ENCODE assay signal across 8 mouse cellular contexts in the genomic region with DNA sequence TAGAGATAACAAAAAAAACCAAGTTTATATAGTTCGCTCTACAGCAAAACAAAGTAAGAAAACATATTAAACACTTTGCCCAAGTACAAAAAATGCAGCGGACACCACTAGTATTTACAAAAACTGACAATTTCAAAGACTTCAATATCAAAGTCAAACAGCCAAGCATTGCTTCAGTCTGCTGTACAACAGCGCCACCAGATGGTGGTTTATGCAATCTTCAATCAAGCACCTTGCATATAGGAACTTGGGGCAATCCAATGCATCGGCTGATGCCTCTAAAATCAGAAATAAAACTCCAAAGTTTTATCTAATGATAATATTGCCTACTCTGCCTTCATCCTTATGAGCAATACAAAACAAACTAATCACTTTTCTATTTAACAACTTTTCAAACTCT. TPM values are rescaled to one million over a fixed set of nuclear protein-coding genes. Genes with fewer than 3 reads are reported as not detected.
A peak's percentile ranks its signal among the peaks of the same experiment; 100 is the strongest.
DNase-seq lines count a peak whose midpoint lies in the region; ATAC-seq and TF ChIP-seq lines count a peak whose summit lies in the region.

No protein-coding gene starts in this region.

- no peaks in the 10 kb centered on the region for H3K4me1 ChIP-seq in forebrain, embryonic 11.5 days (replicated peaks; ENCODE audit: control insufficient read depth, insufficient read depth, low read length)
- H3K4me1 ChIP-seq in forebrain, embryonic 12.5 days: no peaks in the 10 kb centered on the region
- no peaks in the 10 kb centered on the region for H3K4me1 ChIP-seq in lung, embryonic 14.5 days (ENCODE audit: insufficient read depth)

- H3K27ac ChIP-seq in forebrain, embryonic 11.5 days (ENCODE audit: low read depth, low read length): no peak overlapping the region
- no peak overlapping the region for H3K27ac ChIP-seq in forebrain, embryonic 12.5 days
- no peak overlapping the region for H3K27ac ChIP-seq in lung, embryonic 14.5 days (ENCODE audit: low read depth)

- no peak overlapping the region for H3K4me3 ChIP-seq in forebrain, embryonic 11.5 days (ENCODE audit: low read depth, low read length)
- H3K4me3 ChIP-seq in forebrain, embryonic 12.5 days (replicated peaks): no peak overlapping the region
- H3K4me3 ChIP-seq in lung, embryonic 14.5 days (ENCODE audit: low read depth, low read length): no peak overlapping the region

- 67% methylated on average over 4 of the region's 4 CpGs for WGBS in forebrain, embryonic 11.5 days
- WGBS in forebrain, embryonic 12.5 days: 69% methylated on average over 4 of the region's 4 CpGs
- 61% methylated on average over 4 of the region's 4 CpGs for WGBS in lung, embryonic 14.5 days

- ATAC-seq in forebrain, embryonic 11.5 days (replicated peaks; ENCODE audit: low FRiP score): no peak
- ATAC-seq in forebrain, embryonic 12.5 days (ENCODE audit: low FRiP score): no peak
- no peak for ATAC-seq in lung, embryonic 14.5 days (ENCODE audit: insufficient read depth)

- H3K9me3 ChIP-seq in forebrain, embryonic 11.5 days (ENCODE audit: control insufficient read depth, low read length): no peaks in the 10 kb centered on the region
- no peaks in the 10 kb centered on the region for H3K9me3 ChIP-seq in forebrain, embryonic 12.5 days
- H3K9me3 ChIP-seq in lung, embryonic 14.5 days (ENCODE audit: low read depth, low read length): no peaks in the 10 kb centered on the region

- no peak overlapping the region for H3K4me2 ChIP-seq in forebrain, embryonic 11.5 days (ENCODE audit: low read depth, low read length, severe bottlenecking)
- H3K4me2 ChIP-seq in forebrain, embryonic 12.5 days: no peak overlapping the region
- H3K4me2 ChIP-seq in lung, embryonic 14.5 days: no peak overlapping the region

- TF ChIP-seq CTCF in lung, embryonic 14.5 days (IDR thresholded peaks at IDR 0.05; ENCODE audit: low read depth): peak; percentile 67

- H3K9ac ChIP-seq in forebrain, embryonic 11.5 days (ENCODE audit: low read length): no peak overlapping the region
- no peak overlapping the region for H3K9ac ChIP-seq in forebrain, embryonic 12.5 days
- no peak overlapping the region for H3K9ac ChIP-seq in lung, embryonic 14.5 days

- H3K36me3 ChIP-seq in forebrain, embryonic 11.5 days (ENCODE audit: control insufficient read depth, insufficient read depth, low read length): no peaks in the 10 kb centered on the region
- peaks cover 6% of the 10 kb centered on the region for H3K36me3 ChIP-seq in forebrain, embryonic 12.5 days (replicated peaks)
- 0 out of 2 replicates have a peak, but pooled peaks cover 7% of the 10 kb centered on the region for H3K36me3 ChIP-seq in lung, embryonic 14.5 days (ENCODE audit: insufficient read depth)

- peak; percentile 63 for DNase-seq in forebrain, embryonic 11.5 days (ENCODE audit: low spot score)
- DNase-seq in urinary bladder, postnatal 25 days (ENCODE audit: low spot score): peak; percentile 28
- no peak for DNase-seq in urinary bladder, postnatal 10 days (ENCODE audit: low spot score)
- DNase-seq in embryo, embryonic 10 days (ENCODE audit: low spot score): peak; percentile 85
- peak; percentile 39 to 48 for DNase-seq in kidney, postnatal 25 days
- DNase-seq in lung, embryonic 14.5 days: peak; percentile 80
- peak; percentile 43 for DNase-seq in skeletal muscle tissue, adult 2 months (ENCODE audit: low read depth, low spot score)

- no peaks in the 10 kb centered on the region for H3K27me3 ChIP-seq in forebrain, embryonic 11.5 days (ENCODE audit: control insufficient read depth, insufficient read depth, low read length)
- no peaks in the 10 kb centered on the region for H3K27me3 ChIP-seq in forebrain, embryonic 12.5 days
- H3K27me3 ChIP-seq in lung, embryonic 14.5 days (ENCODE audit: insufficient read depth, low read length): no peaks in the 10 kb centered on the region

RNA-seq across cellular contexts. Expression of a gene that starts 38.7 kb away (rescaled TPM):
- not detected in 2 replicates for polyA plus RNA-seq in forebrain, embryonic 11.5 days (2014; fragmentation: Nextera tagmentation; extraction: Ambion mirVana)
- polyA plus RNA-seq in forebrain, embryonic 12.5 days (2016; fragmentation: Nextera tagmentation; extraction: Ambion mirVana): 0.55 and 1.4 TPM in 2 replicates
- polyA plus RNA-seq in lung, embryonic 14.5 days (2014; fragmentation: Nextera tagmentation; extraction: Ambion mirVana): not detected in 2 replicates

RNA-seq across cellular contexts. Expression of a gene that starts 39.0 kb away (rescaled TPM):
- polyA plus RNA-seq in forebrain, embryonic 11.5 days (2014; fragmentation: Nextera tagmentation; extraction: Ambion mirVana): 27.2 and 31.4 TPM in 2 replicates
- polyA plus RNA-seq in forebrain, embryonic 12.5 days (2016; fragmentation: Nextera tagmentation; extraction: Ambion mirVana): 34.2 and 35.4 TPM in 2 replicates
- 21.8 and 22.2 TPM in 2 replicates for polyA plus RNA-seq in lung, embryonic 14.5 days (2014; fragmentation: Nextera tagmentation; extraction: Ambion mirVana)
